Mouse (Mus musculus) forebrain, embryonic 11.5 days (tissue): ENCODE measurements around the gene Vinac1. TPM values are rescaled to one million over a fixed set of nuclear protein-coding genes. Genes with fewer than 3 reads are reported as not detected.

Experiments
- ATAC-seq: fragments of 200-750 bp; cut with Nextera tagmentation; replicated peaks from 2 replicates; pipeline ENCODE4 v1.8.0; 2017; ENCODE audit warnings: moderate TSS enrichment; ENCODE audit not compliant: low FRiP score
- DNase-seq: peaks from one replicate; pipeline ENCODE4 v3.0.0-alpha.2; 2017; ENCODE audit warnings: low spot score
- H3K27ac ChIP-seq: fragments of 300-500 bp; sonication (generic); 2 replicates; pipeline ENCODE4 v1.5.1; 2014; ENCODE audit warnings: low read depth, low read length
- H3K27me3 ChIP-seq: fragments of 300-500 bp; sonication (generic); 2 replicates; pipeline ENCODE4 v1.6.1; 2014; ENCODE audit warnings: mild to moderate bottlenecking, low read length, mixed read lengths; ENCODE audit not compliant: control insufficient read depth, insufficient read depth
- H3K36me3 ChIP-seq: fragments of 300-500 bp; sonication (generic); 2 replicates; pipeline ENCODE4 v1.6.1; 2014; ENCODE audit warnings: mild to moderate bottlenecking, low read length, moderate library complexity, mixed read lengths; ENCODE audit not compliant: control insufficient read depth, insufficient read depth
- H3K4me1 ChIP-seq: fragments of 300-500 bp; sonication (generic); replicated peaks from 2 replicates; pipeline ENCODE4 v1.6.1; 2014; ENCODE audit warnings: low read length, mixed read lengths; ENCODE audit not compliant: control insufficient read depth, insufficient read depth
- H3K4me2 ChIP-seq: fragments of 300-500 bp; sonication (generic); 2 replicates; pipeline ENCODE4 v1.6.1; 2014; ENCODE audit warnings: low read depth, mild to moderate bottlenecking, low read length, moderate library complexity, mixed read lengths; ENCODE audit not compliant: severe bottlenecking
- H3K4me3 ChIP-seq: fragments of 300-500 bp; sonication (generic); 2 replicates; pipeline ENCODE4 v1.5.1; 2014; ENCODE audit warnings: low read depth, low read length
- H3K9ac ChIP-seq: fragments of 300-500 bp; sonication (generic); 2 replicates; pipeline ENCODE4 v1.6.1; 2014; ENCODE audit warnings: low read length
- H3K9me3 ChIP-seq: fragments of 300-500 bp; sonication (generic); 2 replicates; pipeline ENCODE4 v1.6.1; 2016; ENCODE audit warnings: low read length, mixed read lengths; ENCODE audit not compliant: control insufficient read depth
- WGBS: fragments of 180-500 bp; shearing (Covaris S2); extraction: QIAGEN DNeasy Blood & Tissue Kit; methylation state at CpG from one replicate; pipeline ENCODE4 v1.1.7; 2014; 5-methylcytosine and 5-hydroxymethylcytosine counted together
- polyA plus RNA-seq: library from polyadenylated mRNA; unstranded; fragments of >200 nt; fragmentation: Nextera tagmentation; extraction: Ambion mirVana; gene quantifications from 2 replicates; pipeline ENCODE4 v1.2.1, GENCODE M21; 2014

The Vinac1 gene
- 0.05 and 0.08 TPM in 2 replicates for polyA plus RNA-seq

- no peaks in the 10 kb centered on the region for H3K27me3 ChIP-seq
These were observed at the start of gene Vinac1 for GRCm38 (mm10) chr2:129047811-129048210. Gene Vinac1, minus strand, starts transcription at chr2:129048172.

DNA sequence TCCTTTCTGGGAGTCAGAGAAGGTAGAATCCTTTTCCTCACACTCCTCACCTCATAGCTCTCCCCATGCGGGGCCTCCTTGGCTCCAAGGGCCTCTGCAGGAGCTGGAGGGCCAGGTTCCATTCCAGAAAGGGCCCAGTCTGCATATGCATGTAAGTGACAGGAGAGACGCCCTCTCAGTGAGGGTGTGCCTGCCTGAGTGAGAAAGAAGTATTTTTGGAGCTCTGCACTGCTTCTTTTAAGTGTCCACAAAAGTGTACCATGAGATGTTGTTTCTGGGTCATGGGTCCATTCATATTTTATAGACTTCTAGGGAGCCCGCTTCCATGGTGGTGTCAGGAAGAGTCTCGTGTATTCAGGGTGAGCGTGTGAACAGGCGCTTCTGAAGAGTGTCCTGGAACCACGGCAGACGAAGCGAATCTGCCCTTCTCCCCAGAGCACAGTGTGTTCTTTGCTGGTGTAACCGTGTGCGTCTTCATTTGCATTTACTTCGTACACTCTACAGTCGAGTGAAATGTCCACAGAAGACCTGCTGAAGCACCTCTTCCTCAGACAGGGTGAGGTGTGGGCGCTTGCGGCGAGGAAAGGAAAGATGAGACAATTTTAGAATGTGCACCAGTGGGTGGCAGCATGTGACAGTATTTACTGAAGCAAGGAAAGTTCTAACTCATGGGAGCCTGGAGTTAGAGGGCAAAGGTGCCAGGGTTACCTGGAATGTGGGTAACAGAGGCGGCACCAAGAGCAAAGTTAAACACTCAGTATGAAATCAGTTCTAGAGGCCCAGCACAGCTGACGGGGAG is 46.2 kb upstream of the Vinac1 start:
- H3K4me2 ChIP-seq, result no peak overlapping the region
- H3K27ac ChIP-seq, result no peak overlapping the region
- no peak overlapping the region for H3K9ac ChIP-seq
- no peaks in the 10 kb centered on the region; the same call in 1 of the 2 replicates for H3K36me3 ChIP-seq
- H3K27me3 ChIP-seq, result no peaks in the 10 kb centered on the region
- DNase-seq, result no peak
- no peaks in the 10 kb centered on the region for H3K4me1 ChIP-seq
- H3K9me3 ChIP-seq, result no peaks in the 10 kb centered on the region
- WGBS, result 91% methylated on average over 18 of the region's 18 CpGs
- no peak for ATAC-seq
- no peak overlapping the region for H3K4me3 ChIP-seq

More at GRCm38 (mm10) chr2:129047811-129048210, at the start of gene Vinac1:
- no peaks in the 10 kb centered on the region for H3K4me1 ChIP-seq
- H3K27ac ChIP-seq, result no peak within 1 kb of the TSS
- no peak for ATAC-seq
- H3K36me3 ChIP-seq, result no peaks in the 10 kb centered on the region
- no peak for DNase-seq
- H3K9ac ChIP-seq, result no peak within 1 kb of the TSS
- 87% methylated on average over 8 of the region's 8 CpGs for WGBS
- H3K9me3 ChIP-seq, result no peaks in the 10 kb centered on the region
- H3K4me3 ChIP-seq, result no peak within 1 kb of the TSS
- no peak within 1 kb of the TSS for H3K4me2 ChIP-seq

- no peaks in the 10 kb centered on the region for H3K27me3 ChIP-seq
- no peak overlapping the region for H3K9ac ChIP-seq
- H3K36me3 ChIP-seq, result no peaks in the 10 kb centered on the region; the same call in 1 of the 2 replicates
- WGBS, result 95% methylated on average over 12 of the region's 12 CpGs
- no peak overlapping the region for H3K4me3 ChIP-seq
- H3K9me3 ChIP-seq, result no peaks in the 10 kb centered on the region
- ATAC-seq (no peak), DNase-seq (no peak)
- H3K27ac ChIP-seq, result no peak overlapping the region
- no peak overlapping the region for H3K4me2 ChIP-seq
- H3K4me1 ChIP-seq, result no peaks in the 10 kb centered on the region
These were observed 44.8 kb upstream of the Vinac1 start for GRCm38 (mm10) chr2:129092810-129093209.

DNA sequence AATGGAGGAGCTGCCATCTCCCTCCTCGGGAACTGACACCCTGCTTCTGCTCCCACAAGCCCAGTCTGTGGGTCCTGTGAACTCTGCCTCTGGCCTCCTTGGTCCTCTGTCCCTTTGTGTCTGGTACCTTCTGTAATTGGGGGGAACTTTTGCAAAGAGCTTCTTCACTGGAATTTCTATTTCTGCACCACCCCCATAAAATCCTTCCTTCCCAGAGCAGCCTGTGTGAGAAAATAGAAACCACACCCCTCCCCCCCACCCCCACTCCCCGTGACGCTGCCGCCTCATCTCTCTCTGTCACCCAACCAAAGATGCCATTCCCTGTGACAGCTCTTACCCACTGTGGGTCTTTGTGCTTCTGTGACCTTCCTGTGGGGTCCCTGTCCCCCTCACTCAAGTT is 42.4 kb upstream of the Vinac1 start:
- no peaks in the 10 kb centered on the region for H3K4me1 ChIP-seq
- ATAC-seq (no peak), DNase-seq (no peak)
- H3K4me3 ChIP-seq, result no peak overlapping the region
- no peak overlapping the region for H3K27ac ChIP-seq
- no peak overlapping the region for H3K9ac ChIP-seq
- WGBS, result 73% methylated on average over 4 of the region's 4 CpGs
- H3K36me3 ChIP-seq, result no peaks in the 10 kb centered on the region; the same call in 1 of the 2 replicates
- H3K27me3 ChIP-seq, result no peaks in the 10 kb centered on the region
- H3K4me2 ChIP-seq, result no peak overlapping the region
- H3K9me3 ChIP-seq, result no peaks in the 10 kb centered on the region

GRCm38 (mm10) chr2:129087520-129087919 is 39.5 kb upstream of the Vinac1 start:
- no peak for DNase-seq
- 92% methylated on average over 1 of the region's 1 CpGs for WGBS
- no peaks in the 10 kb centered on the region for H3K27me3 ChIP-seq

DNA sequence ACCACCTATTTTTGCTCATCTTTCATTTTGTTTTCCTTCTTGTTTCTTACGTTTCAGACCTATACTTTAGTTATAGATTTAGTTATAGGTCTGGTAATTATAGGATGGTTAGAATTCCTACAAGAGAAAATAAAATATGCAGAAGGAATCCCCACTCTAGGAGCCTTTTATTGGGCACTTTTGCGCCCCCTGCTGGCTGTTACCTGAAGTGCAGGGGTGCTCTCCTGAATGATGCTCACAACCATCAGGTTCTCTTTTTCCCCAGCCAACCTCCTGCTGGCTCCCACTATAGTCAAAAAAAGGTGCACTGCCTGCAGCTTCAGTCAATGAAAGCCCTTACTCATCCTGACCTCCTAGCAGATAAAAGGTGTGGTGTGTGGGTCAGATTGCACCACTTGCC is 37.0 kb upstream of the Vinac1 start:
- H3K27ac ChIP-seq, result no peak overlapping the region
- H3K9me3 ChIP-seq, result no peaks in the 10 kb centered on the region
- ATAC-seq (no peak), DNase-seq (peak; percentile 69)
- no peak overlapping the region for H3K4me2 ChIP-seq
- no peaks in the 10 kb centered on the region for H3K36me3 ChIP-seq
- H3K9ac ChIP-seq, result no peak overlapping the region
- 50% methylated on average over 2 of the region's 2 CpGs for WGBS
- H3K4me1 ChIP-seq, result no peaks in the 10 kb centered on the region
- no peaks in the 10 kb centered on the region for H3K27me3 ChIP-seq
- no peak overlapping the region for H3K4me3 ChIP-seq

More at GRCm38 (mm10) chr2:129087520-129087919, 39.5 kb upstream of the Vinac1 start:
- H3K4me3 ChIP-seq, result no peak overlapping the region
- no peaks in the 10 kb centered on the region for H3K4me1 ChIP-seq
- H3K36me3 ChIP-seq, result no peaks in the 10 kb centered on the region; the same call in 1 of the 2 replicates
- H3K9me3 ChIP-seq, result no peaks in the 10 kb centered on the region
- ATAC-seq, result no peak
- no peak overlapping the region for H3K4me2 ChIP-seq
- H3K9ac ChIP-seq, result no peak overlapping the region
- H3K27ac ChIP-seq, result no peak overlapping the region

DNA sequence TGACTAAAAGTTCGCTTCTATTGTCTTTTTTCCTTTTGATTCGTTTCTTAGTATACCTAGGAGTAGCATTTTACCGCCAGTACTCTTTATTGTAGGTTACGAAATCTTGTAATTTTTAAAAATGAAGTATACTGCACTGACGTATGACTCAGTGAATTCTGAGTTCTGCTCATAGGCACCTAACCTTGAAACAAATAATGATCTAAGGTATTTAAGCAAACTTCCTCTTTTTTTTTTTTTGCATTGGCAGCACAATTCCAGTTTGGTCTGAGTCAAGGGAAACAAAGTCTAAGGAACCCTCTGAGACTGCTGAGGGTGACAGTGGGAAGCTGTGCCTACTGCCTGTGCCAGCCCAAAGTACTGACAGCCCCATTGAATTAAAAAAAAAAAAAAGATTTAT is 35.5 kb upstream of the Vinac1 start:
- H3K4me2 ChIP-seq, result no peak overlapping the region
- no peaks in the 10 kb centered on the region for H3K4me1 ChIP-seq
- no peak for ATAC-seq
- H3K9ac ChIP-seq, result no peak overlapping the region
- H3K27ac ChIP-seq, result no peak overlapping the region
- H3K9me3 ChIP-seq, result no peaks in the 10 kb centered on the region
- DNase-seq, result no peak
- H3K36me3 ChIP-seq, result no peaks in the 10 kb centered on the region
- 91% methylated on average over 5 of the region's 5 CpGs for WGBS
- no peak overlapping the region for H3K4me3 ChIP-seq
- H3K27me3 ChIP-seq, result no peaks in the 10 kb centered on the region

GRCm38 (mm10) chr2:129081097-129081496 is 33.1 kb upstream of the Vinac1 start:
- no peak overlapping the region for H3K4me2 ChIP-seq
- H3K4me3 ChIP-seq, result no peak overlapping the region
- ATAC-seq (no peak), DNase-seq (no peak)
- H3K4me1 ChIP-seq, result no peaks in the 10 kb centered on the region
- WGBS, result 76% methylated on average over 13 of the region's 13 CpGs
- H3K9ac ChIP-seq, result no peak overlapping the region
- no peak overlapping the region for H3K27ac ChIP-seq
- H3K27me3 ChIP-seq, result no peaks in the 10 kb centered on the region
- H3K36me3 ChIP-seq, result peaks cover 2% of the 10 kb centered on the region; the same call in 1 of the 2 replicates
- no peaks in the 10 kb centered on the region for H3K9me3 ChIP-seq

DNA sequence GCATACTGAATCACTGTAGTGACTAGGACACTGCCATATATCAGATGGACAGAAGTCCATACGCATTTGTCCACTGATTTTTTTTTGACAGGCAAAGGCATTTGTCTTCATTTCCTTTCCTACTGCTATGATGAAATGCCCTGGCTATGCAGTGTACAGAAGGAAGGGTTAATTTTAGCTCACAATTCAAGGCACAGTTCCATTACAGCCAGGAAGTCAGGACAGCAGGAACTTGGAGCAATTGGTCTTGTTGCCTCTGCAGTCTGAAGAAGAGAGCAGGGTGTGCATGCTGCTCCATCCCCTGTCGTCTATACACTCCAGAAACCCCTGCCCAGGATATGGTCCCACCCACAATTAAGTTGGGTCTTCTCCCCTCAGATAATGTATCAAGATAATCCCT is 31.2 kb upstream of the Vinac1 start:
- Histone ChIP-seq H3K27me3 (no peaks in the 10 kb centered on the region), H3K4me1 (no peaks in the 10 kb centered on the region), H3K9ac (no peak overlapping the region), H3K4me2 (no peak overlapping the region), H3K27ac (no peak overlapping the region), H3K9me3 (no peaks in the 10 kb centered on the region), H3K4me3 (no peak overlapping the region), H3K36me3 (peaks cover 2% of the 10 kb centered on the region; the same call in 1 of the 2 replicates)
- ATAC-seq (no peak), DNase-seq (no peak)
- 82% methylated on average over 2 of the region's 2 CpGs for whole genome bisulfite sequencing
